Mouse (Mus musculus): ENCODE results near the gene Scly. TPM values are rescaled to one million over a fixed set of nuclear protein-coding genes. Genes with fewer than 3 reads are reported as not detected.

Scly gene
- polyA plus RNA-seq, 1 experiment from 2014 or later: 14.2 TPM

DNA sequence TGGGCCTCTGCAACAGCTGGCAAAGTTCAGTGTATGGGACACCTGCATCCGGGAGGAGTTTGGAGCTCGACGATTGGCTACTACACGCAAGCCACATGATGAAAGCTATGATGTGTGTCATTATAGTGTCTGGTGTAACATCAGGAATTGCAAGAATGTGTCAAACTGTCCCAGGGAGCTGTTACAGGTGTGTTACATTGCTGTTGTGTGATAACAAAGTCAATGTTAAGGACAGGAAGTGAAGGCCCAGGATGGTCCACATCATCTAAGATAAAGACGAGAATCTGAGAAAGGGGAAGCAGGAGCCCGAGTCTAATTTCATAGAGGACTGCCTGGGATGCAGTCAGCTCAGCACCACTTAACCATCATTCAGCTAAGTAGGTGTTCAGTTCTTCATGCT lies 2.6 kb upstream of the Scly start:
- H3K4me2 ChIP-seq (ENCODE audit: low read depth): no peak overlapping the region
- ATAC-seq (ENCODE audit: insufficient read depth, low FRiP score, low TSS enrichment) (no peak), DNase-seq (ENCODE audit: low spot score) (no peak)
- no peaks in the 10 kb centered on the region for H3K27me3 ChIP-seq (ENCODE audit: control insufficient read depth, insufficient read depth, low read length)
- no peaks in the 10 kb centered on the region for H3K36me3 ChIP-seq (ENCODE audit: control insufficient read depth, insufficient read depth, low read length)
- no peaks in the 10 kb centered on the region for H3K9me3 ChIP-seq (ENCODE audit: control insufficient read depth, low read length)
- 96% methylated on average over 6 of the region's 6 CpGs for WGBS
- 0 out of 2 replicates have a peak, but pooled peaks cover 2% of the 10 kb centered on the region for H3K4me1 ChIP-seq (ENCODE audit: control insufficient read depth, insufficient read depth, low read length)
- H3K4me3 ChIP-seq (ENCODE audit: low read depth, low read length): no peak overlapping the region
- no peak overlapping the region for H3K9ac ChIP-seq (ENCODE audit: low read length)
- H3K27ac ChIP-seq (ENCODE audit: low read depth, low read length): no peak overlapping the region

DNA sequence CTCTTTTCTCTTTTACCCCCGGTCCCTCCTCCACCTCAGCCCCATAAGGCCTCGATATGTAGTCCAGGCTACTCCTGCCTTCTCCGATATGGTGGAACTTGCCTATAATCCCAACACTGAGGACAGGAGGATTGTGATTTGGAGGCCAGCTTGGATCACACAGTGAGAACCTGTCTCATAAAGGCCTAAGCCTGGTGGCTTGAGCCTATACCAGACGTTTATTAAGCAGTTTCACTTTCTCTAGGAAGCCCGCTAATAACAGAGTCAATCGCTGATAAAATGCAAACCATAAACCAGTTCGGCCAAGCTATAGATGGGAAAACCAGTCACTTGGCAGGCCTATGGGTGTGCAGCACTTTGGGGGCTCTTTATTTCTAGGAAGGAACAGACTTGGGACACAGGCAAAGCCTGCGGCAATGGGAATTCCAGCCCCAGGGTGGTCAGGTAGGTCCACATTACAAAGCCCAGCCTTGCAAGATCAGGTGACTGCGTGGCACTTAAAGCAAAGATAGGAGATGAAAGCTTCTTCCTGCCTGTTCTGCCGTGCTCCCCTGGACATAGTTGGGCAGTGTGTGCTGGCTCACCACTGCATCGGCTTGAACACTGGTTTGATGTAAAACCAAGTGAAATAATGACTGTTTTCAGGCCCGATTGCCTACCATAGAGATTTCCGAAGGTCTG lies 1.0 kb downstream of the Scly start:
- no peak for DNase-seq (ENCODE audit: low spot score)

DNA sequence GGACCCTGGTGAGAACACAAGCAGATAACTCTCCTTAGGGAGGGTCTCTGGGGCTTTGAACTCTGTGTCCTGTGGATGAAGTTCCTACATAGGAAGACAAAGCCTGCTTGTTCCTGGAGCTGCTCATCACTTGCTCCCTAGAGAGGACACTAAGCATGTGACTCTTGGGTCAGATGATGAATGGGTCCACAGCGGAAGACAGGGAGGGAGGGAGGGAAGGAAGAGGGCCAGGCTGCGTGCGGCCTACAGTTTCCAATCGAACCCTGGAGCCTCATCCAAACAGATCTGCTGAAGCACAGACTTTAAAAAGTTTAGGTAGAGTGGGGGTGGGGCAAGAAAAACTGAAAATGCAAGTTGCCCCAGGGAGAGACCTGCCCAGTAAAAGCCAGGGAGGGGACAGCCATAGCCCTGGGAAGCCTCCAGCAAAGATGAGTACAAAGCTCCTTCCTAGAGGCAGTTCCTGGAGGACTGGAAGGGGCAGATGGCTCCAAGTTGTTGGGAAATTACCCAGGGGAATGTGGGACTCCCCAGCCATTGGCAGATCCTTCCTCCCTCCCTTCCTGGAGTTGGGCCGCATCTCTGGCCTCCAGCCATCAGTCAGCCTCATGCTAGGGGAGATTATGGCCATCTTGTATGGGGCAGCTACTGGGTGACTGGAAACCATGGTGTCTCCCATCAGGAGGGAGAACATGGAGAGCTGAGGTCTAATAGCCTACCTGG lies 1.7 kb downstream of the Scly start:
- H3K9ac ChIP-seq (ENCODE audit: low read length): no peak overlapping the region
- ATAC-seq (ENCODE audit: insufficient read depth, low FRiP score, low TSS enrichment) (no peak), DNase-seq (ENCODE audit: low spot score) (no peak)
- 75% methylated on average over 5 of the region's 5 CpGs for WGBS
- H3K4me2 ChIP-seq (ENCODE audit: low read depth): no peak overlapping the region
- no peak overlapping the region for H3K4me3 ChIP-seq (ENCODE audit: low read depth, low read length)
- no peaks in the 10 kb centered on the region for H3K27me3 ChIP-seq (ENCODE audit: control insufficient read depth, insufficient read depth, low read length)
- H3K4me1 ChIP-seq (ENCODE audit: control insufficient read depth, insufficient read depth, low read length): 0 out of 2 replicates have a peak, but pooled peaks cover 2% of the 10 kb centered on the region
- H3K9me3 ChIP-seq (ENCODE audit: control insufficient read depth, low read length): no peaks in the 10 kb centered on the region
- H3K27ac ChIP-seq (ENCODE audit: low read depth, low read length): no peak overlapping the region
- H3K36me3 ChIP-seq (ENCODE audit: control insufficient read depth, insufficient read depth, low read length): peaks cover 2% of the 10 kb centered on the region; the same call in 1 of the 2 replicates

More for the DNA sequence above, 1.0 kb downstream of the Scly start:
- ATAC-seq (ENCODE audit: insufficient read depth, low FRiP score, low TSS enrichment): no peak
- Histone ChIP-seq H3K27ac (ENCODE audit: low read depth, low read length) (no peak overlapping the region), H3K4me2 (ENCODE audit: low read depth) (peak overlapping the region; percentile 66), H3K4me1 (ENCODE audit: control insufficient read depth, insufficient read depth, low read length) (0 out of 2 replicates have a peak, but pooled peaks cover 2% of the 10 kb centered on the region), H3K9ac (ENCODE audit: low read length) (peak overlapping the region; percentile 41; the same call in 1 of the 2 replicates), H3K4me3 (ENCODE audit: low read depth, low read length) (peak overlapping the region; percentile 77), H3K9me3 (ENCODE audit: control insufficient read depth, low read length) (no peaks in the 10 kb centered on the region), H3K27me3 (ENCODE audit: control insufficient read depth, insufficient read depth, low read length) (no peaks in the 10 kb centered on the region), H3K36me3 (ENCODE audit: control insufficient read depth, insufficient read depth, low read length) (peaks cover 2% of the 10 kb centered on the region; the same call in 1 of the 2 replicates)
- WGBS: 84% methylated on average over 13 of the region's 13 CpGs

DNA sequence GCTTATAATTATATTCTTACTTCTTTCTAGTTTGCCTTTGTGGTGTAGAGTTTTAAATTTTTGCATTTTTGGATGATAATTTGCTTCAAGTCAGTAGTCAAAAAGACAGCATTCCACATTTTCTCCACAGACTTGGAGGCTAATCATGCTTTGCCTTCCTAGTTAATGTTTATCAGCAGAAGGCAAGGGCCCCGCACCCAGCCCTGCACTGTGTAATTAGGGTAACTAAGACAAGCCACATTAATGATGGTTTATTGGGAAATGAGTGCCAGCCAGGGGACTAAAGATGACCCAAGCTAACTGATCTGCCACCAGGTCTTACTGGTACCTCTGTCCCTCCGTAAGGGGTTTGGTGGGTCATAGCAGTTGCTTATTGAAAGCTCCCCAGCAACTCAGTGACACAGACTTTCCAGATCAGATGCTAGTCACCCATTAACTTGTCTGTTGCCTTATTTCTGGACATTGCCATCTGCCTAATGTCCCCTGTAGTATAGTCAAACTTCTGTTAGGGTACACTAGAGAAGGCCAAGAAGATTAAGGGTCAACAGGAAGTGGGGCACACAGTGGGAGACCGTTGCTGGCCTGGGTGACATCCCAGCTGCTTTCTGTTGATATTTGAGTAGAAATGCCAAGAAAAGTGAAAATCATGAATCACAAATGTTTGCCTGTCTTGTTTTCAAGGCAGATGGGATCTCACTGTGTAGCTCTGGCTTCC lies 3.2 kb downstream of the Scly start:
- ATAC-seq (ENCODE audit: insufficient read depth, low FRiP score, low TSS enrichment) (no peak), DNase-seq (ENCODE audit: low spot score) (no peak)
- no peak overlapping the region for H3K27ac ChIP-seq (ENCODE audit: low read depth, low read length)
- no peaks in the 10 kb centered on the region for H3K27me3 ChIP-seq (ENCODE audit: control insufficient read depth, insufficient read depth, low read length)
- no peaks in the 10 kb centered on the region for H3K9me3 ChIP-seq (ENCODE audit: control insufficient read depth, low read length)
- 0 out of 2 replicates have a peak, but pooled peaks cover 2% of the 10 kb centered on the region for H3K4me1 ChIP-seq (ENCODE audit: control insufficient read depth, insufficient read depth, low read length)
- H3K4me3 ChIP-seq (ENCODE audit: low read depth, low read length): no peak overlapping the region
- H3K36me3 ChIP-seq (ENCODE audit: control insufficient read depth, insufficient read depth, low read length): peaks cover 2% of the 10 kb centered on the region; the same call in 1 of the 2 replicates
- H3K4me2 ChIP-seq (ENCODE audit: low read depth): no peak overlapping the region
- 72% methylated on average over 3 of the region's 3 CpGs for WGBS
- no peak overlapping the region for H3K9ac ChIP-seq (ENCODE audit: low read length)

DNA sequence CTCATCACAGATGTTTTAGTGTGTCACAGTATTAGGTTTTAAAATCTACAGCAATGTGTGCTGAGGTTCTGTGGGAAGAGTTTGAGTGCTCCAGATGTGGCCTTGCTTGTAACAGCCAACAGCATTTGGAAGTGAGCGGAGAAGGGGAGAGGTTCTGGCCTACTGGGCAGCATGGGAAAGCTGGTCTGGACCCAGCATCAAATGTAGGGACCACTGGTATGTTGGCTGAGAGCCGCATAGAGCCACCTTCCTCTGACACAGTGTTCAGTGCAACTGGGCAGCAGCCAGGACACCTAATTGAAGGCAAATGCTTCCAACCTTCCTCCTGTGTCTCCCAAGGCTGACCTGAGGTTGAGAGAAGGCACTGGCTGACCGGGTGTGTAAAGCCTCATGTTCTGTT lies 3.9 kb downstream of the Scly start:
- WGBS: 91% methylated on average over 3 of the region's 3 CpGs
- no peaks in the 10 kb centered on the region for H3K27me3 ChIP-seq (ENCODE audit: control insufficient read depth, insufficient read depth, low read length)

DNA sequence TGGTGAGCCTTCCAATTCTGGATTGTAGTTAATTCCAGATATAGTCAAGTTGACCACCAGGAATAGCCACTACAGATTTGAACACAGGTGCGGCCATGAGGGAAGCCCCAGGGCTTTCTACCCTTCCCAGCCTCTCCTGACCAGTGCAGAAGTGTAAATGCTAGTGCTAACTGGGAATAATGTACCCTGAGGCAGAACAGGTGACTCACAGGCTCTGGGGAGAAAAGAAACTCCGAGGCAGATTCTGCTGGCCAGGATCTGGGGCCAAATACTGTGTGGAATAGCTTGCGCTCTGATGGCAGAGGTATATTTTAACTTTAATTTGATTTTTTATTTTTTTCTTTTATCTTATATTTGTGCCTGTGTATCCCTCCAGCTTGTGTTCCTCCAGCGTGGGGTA lies 6.5 kb downstream of the Scly start:
- DNase-seq (ENCODE audit: low spot score) (no peak), ATAC-seq (ENCODE audit: insufficient read depth, low FRiP score, low TSS enrichment) (no peak)
- H3K4me1 ChIP-seq (ENCODE audit: control insufficient read depth, insufficient read depth, low read length): no peaks in the 10 kb centered on the region
- H3K4me3 ChIP-seq (ENCODE audit: low read depth, low read length): no peak overlapping the region
- H3K4me2 ChIP-seq (ENCODE audit: low read depth): no peak overlapping the region
- H3K27ac ChIP-seq (ENCODE audit: low read depth, low read length): no peak overlapping the region
- no peaks in the 10 kb centered on the region for H3K27me3 ChIP-seq (ENCODE audit: control insufficient read depth, insufficient read depth, low read length)
- no peak overlapping the region for H3K9ac ChIP-seq (ENCODE audit: low read length)
- WGBS: 90% methylated on average over 4 of the region's 4 CpGs
- peaks cover 6% of the 10 kb centered on the region for H3K36me3 ChIP-seq (ENCODE audit: control insufficient read depth, insufficient read depth, low read length)
- H3K9me3 ChIP-seq (ENCODE audit: control insufficient read depth, low read length): no peaks in the 10 kb centered on the region

More for the DNA sequence above, 3.9 kb downstream of the Scly start:
- Histone ChIP-seq H3K27ac (ENCODE audit: low read depth, low read length) (no peak overlapping the region), H3K36me3 (ENCODE audit: control insufficient read depth, insufficient read depth, low read length) (peaks cover 2% of the 10 kb centered on the region; the same call in 1 of the 2 replicates), H3K4me1 (ENCODE audit: control insufficient read depth, insufficient read depth, low read length) (0 out of 2 replicates have a peak, but pooled peaks cover 2% of the 10 kb centered on the region), H3K4me2 (ENCODE audit: low read depth) (no peak overlapping the region), H3K9ac (ENCODE audit: low read length) (no peak overlapping the region), H3K4me3 (ENCODE audit: low read depth, low read length) (no peak overlapping the region), H3K9me3 (ENCODE audit: control insufficient read depth, low read length) (no peaks in the 10 kb centered on the region)
- no peak for DNase-seq (ENCODE audit: low spot score)
- no peak for ATAC-seq (ENCODE audit: insufficient read depth, low FRiP score, low TSS enrichment)

DNA sequence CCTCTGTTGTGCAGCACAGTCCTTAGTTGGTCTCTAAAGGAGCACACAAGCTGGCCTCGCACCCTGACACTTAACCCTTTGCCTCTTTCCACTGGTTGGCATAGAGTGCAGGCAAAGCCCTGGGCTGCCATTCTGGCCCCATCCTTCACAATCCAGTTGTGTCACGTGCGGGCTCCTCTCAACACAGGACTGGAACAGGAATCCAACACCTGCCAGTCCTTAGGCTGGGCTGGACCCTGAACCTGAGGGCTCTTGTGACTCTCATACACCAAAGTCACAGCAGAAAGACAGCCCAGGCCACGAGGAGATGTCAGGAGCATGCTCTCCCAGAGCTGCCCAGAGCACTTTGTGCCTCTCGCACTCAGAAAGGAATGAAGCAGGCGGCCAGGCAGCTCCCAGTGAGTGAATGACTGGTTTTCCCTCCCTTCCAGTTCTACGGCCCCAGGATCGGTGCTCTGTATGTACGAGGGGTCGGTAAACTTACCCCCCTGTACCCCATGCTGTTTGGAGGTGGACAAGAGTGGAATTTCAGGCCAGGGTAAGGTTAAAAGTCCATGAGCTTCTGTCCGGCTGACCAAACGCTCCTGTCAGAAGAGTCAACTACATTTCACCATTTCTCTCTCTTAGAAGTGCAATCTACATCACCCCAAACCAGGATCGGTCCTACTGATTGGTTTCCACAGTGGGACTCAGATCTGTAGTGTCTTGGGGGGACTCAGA lies 11.4 kb downstream of the Scly start:
- ATAC-seq (ENCODE audit: insufficient read depth, low FRiP score, low TSS enrichment): no peak
- no peak for DNase-seq (ENCODE audit: low spot score)
- Histone ChIP-seq H3K4me2 (ENCODE audit: low read depth) (no peak overlapping the region), H3K9ac (ENCODE audit: low read length) (no peak overlapping the region), H3K36me3 (ENCODE audit: control insufficient read depth, insufficient read depth, low read length) (peaks cover 4% of the 10 kb centered on the region), H3K27me3 (ENCODE audit: control insufficient read depth, insufficient read depth, low read length) (no peaks in the 10 kb centered on the region), H3K4me3 (ENCODE audit: low read depth, low read length) (no peak overlapping the region), H3K9me3 (ENCODE audit: control insufficient read depth, low read length) (no peaks in the 10 kb centered on the region), H3K27ac (ENCODE audit: low read depth, low read length) (no peak overlapping the region), H3K4me1 (ENCODE audit: control insufficient read depth, insufficient read depth, low read length) (no peaks in the 10 kb centered on the region)
- 91% methylated on average over 13 of the region's 13 CpGs for WGBS

DNA sequence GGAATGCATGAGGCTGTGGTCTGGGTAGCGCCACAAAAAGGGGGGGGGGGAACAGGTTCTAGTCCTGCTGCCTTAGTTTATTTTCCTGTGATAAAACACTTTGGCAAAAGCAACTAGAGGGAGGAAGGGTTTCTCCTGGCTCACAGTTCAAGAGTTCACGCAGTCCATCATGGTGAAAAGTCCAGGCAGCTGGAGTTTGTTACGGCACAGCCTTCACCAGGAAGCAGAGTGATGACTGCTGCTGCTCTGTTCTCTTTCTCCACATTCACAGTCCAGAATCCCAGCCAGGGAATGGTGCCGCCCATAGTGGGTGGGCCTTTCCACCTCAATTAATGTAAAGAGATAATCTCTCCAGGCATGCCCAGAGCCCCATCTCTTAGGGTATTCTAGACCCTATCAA lies 14.1 kb downstream of the Scly start:
- H3K27me3 ChIP-seq (ENCODE audit: control insufficient read depth, insufficient read depth, low read length): no peaks in the 10 kb centered on the region
- no peak overlapping the region for H3K27ac ChIP-seq (ENCODE audit: low read depth, low read length)
- H3K9me3 ChIP-seq (ENCODE audit: control insufficient read depth, low read length): no peaks in the 10 kb centered on the region
- no peaks in the 10 kb centered on the region for H3K4me1 ChIP-seq (ENCODE audit: control insufficient read depth, insufficient read depth, low read length)
- no peak overlapping the region for H3K4me2 ChIP-seq (ENCODE audit: low read depth)
- ATAC-seq (ENCODE audit: insufficient read depth, low FRiP score, low TSS enrichment): no peak
- H3K36me3 ChIP-seq (ENCODE audit: control insufficient read depth, insufficient read depth, low read length): peaks cover 4% of the 10 kb centered on the region
- H3K9ac ChIP-seq (ENCODE audit: low read length): no peak overlapping the region
- no peak for DNase-seq (ENCODE audit: low spot score)
- 94% methylated on average over 4 of the region's 4 CpGs for WGBS
- no peak overlapping the region for H3K4me3 ChIP-seq (ENCODE audit: low read depth, low read length)
